Mouse (Mus musculus): ENCODE results near the gene Lgr4.

Gene Lgr4

GRCm38 (mm10) chr2:109953048-109953717 lies 35.7 kb downstream of the Lgr4 start:
- no peak for DNase-seq

- DNase-seq = no peak
Observed at GRCm38 (mm10) chr2:109953893-109954292, 36.4 kb downstream of the Lgr4 start.

GRCm38 (mm10) chr2:109955060-109955459 lies 37.6 kb downstream of the Lgr4 start:
- DNase-seq = no peak

- DNase-seq = no peak
Observed at GRCm38 (mm10) chr2:109955910-109956309, 38.5 kb downstream of the Lgr4 start.

- DNase-seq = no peak
Observed at GRCm38 (mm10) chr2:109956785-109957184, 39.3 kb downstream of the Lgr4 start.

- no peak for DNase-seq
Observed at GRCm38 (mm10) chr2:109958692-109959406, 41.4 kb downstream of the Lgr4 start.

GRCm38 (mm10) chr2:109959407-109960075 lies 42.1 kb downstream of the Lgr4 start:
- DNase-seq = no peak

GRCm38 (mm10) chr2:109960246-109960645 lies 42.8 kb downstream of the Lgr4 start:
- no peak for DNase-seq

- DNase-seq = no peak
Observed at GRCm38 (mm10) chr2:109961174-109961573, 43.7 kb downstream of the Lgr4 start.

- DNase-seq = no peak
Observed at GRCm38 (mm10) chr2:109963591-109964258, 46.3 kb downstream of the Lgr4 start.

GRCm38 (mm10) chr2:109965753-109966420 lies 48.4 kb downstream of the Lgr4 start:
- no peak for DNase-seq

- no peak for DNase-seq
Observed at GRCm38 (mm10) chr2:109966863-109967262, 49.4 kb downstream of the Lgr4 start.

GRCm38 (mm10) chr2:109969381-109969780 lies 51.9 kb downstream of the Lgr4 start:
- no peak for DNase-seq

- no peak for DNase-seq
Observed at GRCm38 (mm10) chr2:109969926-109970532, 52.6 kb downstream of the Lgr4 start.

GRCm38 (mm10) chr2:109970744-109971410 lies 53.4 kb downstream of the Lgr4 start:
- no peak for DNase-seq

GRCm38 (mm10) chr2:109972310-109972709 lies 54.9 kb downstream of the Lgr4 start:
- DNase-seq = no peak

- DNase-seq = no peak
Observed at GRCm38 (mm10) chr2:109972922-109973321, 55.5 kb downstream of the Lgr4 start.

- DNase-seq = no peak
Observed at GRCm38 (mm10) chr2:109974807-109975206, 57.4 kb downstream of the Lgr4 start.

- DNase-seq = no peak
Observed at GRCm38 (mm10) chr2:109976181-109976580, 58.7 kb downstream of the Lgr4 start.

- no peak for DNase-seq
Observed at GRCm38 (mm10) chr2:109977322-109977721, 59.9 kb downstream of the Lgr4 start.

- DNase-seq = no peak
Observed at GRCm38 (mm10) chr2:109979209-109979608, 61.8 kb downstream of the Lgr4 start.

- no peak for DNase-seq
Observed at GRCm38 (mm10) chr2:109983435-109983834, 66.0 kb downstream of the Lgr4 start.

Measured in cerebellum, adult 11-12 months (tissue).